Mouse (Mus musculus) myocyte (in vitro differentiated cells): ENCODE data around the gene Zfp64. TPM values are rescaled to one million over a fixed set of nuclear protein-coding genes. Genes with fewer than 3 reads are reported as not detected.

Experiments used
- H3K27me3 ChIP-seq: one replicate; pipeline ENCODE4 v1.6.1; 2011; ENCODE audit not compliant: control insufficient read depth, insufficient read depth, insufficient read length
- H3K36me3 ChIP-seq: one replicate; pipeline ENCODE4 v1.6.1; 2011; ENCODE audit not compliant: control insufficient read depth, insufficient read depth
- H3K4me2 ChIP-seq: one replicate; pipeline ENCODE4 v1.6.1; 2011; ENCODE audit warnings: low read depth, control low read depth
- H3K4me3 ChIP-seq: one replicate; pipeline ENCODE4 v1.5.1; 2011; ENCODE audit warnings: mild to moderate bottlenecking, control low read depth, moderate library complexity
- H3K79me2 ChIP-seq: one replicate; pipeline ENCODE4 v1.6.1; 2011; ENCODE audit not compliant: control insufficient read depth, insufficient read depth
- H3ac ChIP-seq: one replicate; pipeline ENCODE4 v1.6.1; 2011; ENCODE audit not compliant: control insufficient read depth, insufficient read length
- CEBPB ChIP-seq: IDR thresholded peaks from 2 replicates; pipeline ENCODE4 v1.6.1; 2011; ENCODE audit warnings: mild to moderate bottlenecking, moderate library complexity; ENCODE audit not compliant: poor library complexity, insufficient read depth, severe bottlenecking
- E2F4 ChIP-seq: IDR thresholded peaks from one replicate; pipeline ENCODE4 v1.6.1; 2011; ENCODE audit warnings: mild to moderate bottlenecking, control low read depth, moderate library complexity; ENCODE audit not compliant: insufficient read depth
- MAX ChIP-seq: IDR thresholded peaks from one replicate; pipeline ENCODE4 v1.6.1; 2011; ENCODE audit warnings: low read depth, mild to moderate bottlenecking, control low read depth
- MYOD1 ChIP-seq, 3 experiments: IDR thresholded peaks; one replicate each; pipeline ENCODE4 v1.6.1; 2011; ENCODE audit warnings: control low read depth in 2 of 3, low read depth in 2 of 3, mild to moderate bottlenecking in 2 of 3, moderate library complexity in 1 of 3; ENCODE audit not compliant: insufficient read length in 2 of 3, control insufficient read depth in 1 of 3
- MYOG ChIP-seq, 3 experiments: IDR thresholded peaks; one replicate each; pipeline ENCODE4 v1.6.1; 2011; ENCODE audit warnings: control low read depth in 2 of 3, low read depth in 2 of 3, mild to moderate bottlenecking in 2 of 3; ENCODE audit not compliant: insufficient read length in 2 of 3, control insufficient read depth in 1 of 3, insufficient read depth in 1 of 3
- POLR2A ChIP-seq: IDR thresholded peaks from one replicate; pipeline ENCODE4 v1.6.1; 2011; ENCODE audit warnings: low read depth, mild to moderate bottlenecking, control low read depth, moderate library complexity; ENCODE audit not compliant: insufficient read length
- POLR2AphosphoS2 ChIP-seq: IDR thresholded peaks from one replicate; pipeline ENCODE4 v1.6.1; 2011; ENCODE audit warnings: low read depth, control low read depth; ENCODE audit not compliant: insufficient read length
- REST ChIP-seq: IDR thresholded peaks from one replicate; pipeline ENCODE4 v1.6.1; 2011; ENCODE audit warnings: mild to moderate bottlenecking, control low read depth, moderate library complexity; ENCODE audit not compliant: insufficient read depth, insufficient read length
- SRF ChIP-seq: IDR thresholded peaks from one replicate; pipeline ENCODE4 v1.6.1; 2011; ENCODE audit warnings: low read depth; ENCODE audit not compliant: control insufficient read depth, insufficient read length
- TCF12 ChIP-seq: IDR thresholded peaks from one replicate; pipeline ENCODE4 v1.6.1; 2011; ENCODE audit warnings: mild to moderate bottlenecking, control low read depth; ENCODE audit not compliant: poor library complexity, insufficient read depth, severe bottlenecking
- TCF3 ChIP-seq: IDR thresholded peaks from one replicate; pipeline ENCODE4 v1.6.1; 2011; ENCODE audit warnings: low read depth, control low read depth; ENCODE audit not compliant: insufficient read length
- USF1 ChIP-seq: IDR thresholded peaks from one replicate; pipeline ENCODE4 v1.6.1; 2011; ENCODE audit warnings: low read depth, mild to moderate bottlenecking, control low read depth, moderate library complexity
- polyA plus RNA-seq: library from polyadenylated mRNA; unstranded; fragments of >200 nt; fragmentation: generic; extraction: Trizol; gene quantifications from one replicate; pipeline ENCODE4 v1.2.1, GENCODE M21; 2012; ENCODE audit warnings: missing spikeins

Zfp64 gene
- polyA plus RNA-seq, 1 experiment: 22.6 TPM

DNA sequence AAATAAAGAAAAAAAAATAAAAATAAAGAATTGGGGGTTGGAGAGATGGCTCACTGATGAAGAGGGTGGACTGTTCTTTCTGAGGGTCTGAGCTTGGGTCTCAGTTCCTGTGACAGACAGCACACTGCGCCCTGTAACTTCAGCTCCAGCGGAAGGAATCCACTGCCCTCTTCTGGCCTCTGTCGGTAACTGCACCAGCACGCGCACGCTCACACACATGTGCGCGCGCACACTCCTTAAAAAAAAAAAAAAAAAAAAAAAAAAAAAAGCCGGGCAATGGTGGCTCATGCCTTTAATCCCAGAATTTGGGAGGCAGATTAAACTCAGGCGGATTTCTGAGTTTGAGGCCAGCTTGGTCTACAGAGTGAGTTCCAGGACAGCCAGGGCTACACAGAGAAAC lies 24.4 kb upstream of the Zfp64 start:
- TF ChIP-seq E2F4 (no peak), MYOG (IDR thresholded peaks at IDR 0.05; ENCODE audit: control insufficient read depth in 1 of 3, insufficient read depth in 1 of 3, insufficient read length in 2 of 3, low read depth in 2 of 3) (no peak), MYOD1 (IDR thresholded peaks at IDR 0.05; ENCODE audit: control insufficient read depth in 1 of 3, insufficient read length in 2 of 3, low read depth in 2 of 3) (no peak), MAX (no peak), CEBPB (no peak), TCF3 (no peak), TCF12 (no peak), POLR2AphosphoS2 (no peak), POLR2A (no peak), USF1 (no peak), REST (no peak), SRF (no peak)
- H3K79me2 ChIP-seq: no peaks in the 10 kb centered on the region
- no peak overlapping the region for H3ac ChIP-seq
- H3K36me3 ChIP-seq: no peaks in the 10 kb centered on the region
- no peak overlapping the region for H3K4me3 ChIP-seq
- H3K27me3 ChIP-seq: no peaks in the 10 kb centered on the region
- H3K4me2 ChIP-seq: no peak overlapping the region

- no peaks in the 10 kb centered on the region for H3K36me3 ChIP-seq
- H3K4me3 ChIP-seq: no peak overlapping the region
- H3ac ChIP-seq: no peak overlapping the region
- no peak for TF ChIP-seq CEBPB
- TF ChIP-seq E2F4: no peak
- no peak for TF ChIP-seq USF1
- no peak for TF ChIP-seq POLR2AphosphoS2
- no peak for TF ChIP-seq TCF3
- no peak for TF ChIP-seq MAX
- no peak for TF ChIP-seq MYOD1 (IDR thresholded peaks at IDR 0.05; ENCODE audit: control insufficient read depth in 1 of 3, insufficient read length in 2 of 3, low read depth in 2 of 3)
- no peak for TF ChIP-seq POLR2A
- no peak for TF ChIP-seq SRF
- no peak for TF ChIP-seq TCF12
- no peak for TF ChIP-seq MYOG (IDR thresholded peaks at IDR 0.05; ENCODE audit: control insufficient read depth in 1 of 3, insufficient read depth in 1 of 3, insufficient read length in 2 of 3, low read depth in 2 of 3)
- no peak for TF ChIP-seq REST
- no peak overlapping the region for H3K4me2 ChIP-seq
- H3K79me2 ChIP-seq: no peaks in the 10 kb centered on the region
- no peaks in the 10 kb centered on the region for H3K27me3 ChIP-seq
Measured at GRCm38 (mm10) chr2:168978031-168978430, 22.6 kb upstream of the Zfp64 start.

DNA sequence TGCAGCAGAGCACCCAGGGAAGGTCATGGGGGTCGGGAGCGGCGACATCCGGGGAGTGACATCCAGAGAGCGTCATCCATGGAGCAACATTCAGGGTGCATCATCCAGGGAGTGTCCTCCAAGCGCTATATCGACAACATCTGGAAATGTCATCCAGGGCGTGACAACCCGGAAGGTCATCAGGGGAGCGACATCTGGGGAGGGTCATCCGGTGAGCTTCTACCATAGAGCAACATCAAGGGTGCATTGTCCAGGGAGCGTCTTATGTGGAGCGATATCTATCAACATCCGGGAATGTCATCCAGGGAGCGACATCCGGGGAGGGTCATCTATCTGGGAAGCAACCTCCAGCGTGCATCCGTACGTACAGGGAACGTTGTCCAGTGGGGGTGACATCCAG lies 14.7 kb upstream of the Zfp64 start:
- H3K4me3 ChIP-seq: no peak overlapping the region
- H3K4me2 ChIP-seq: no peak overlapping the region
- peaks cover 6% of the 10 kb centered on the region for H3K27me3 ChIP-seq
- no peaks in the 10 kb centered on the region for H3K36me3 ChIP-seq
- TF ChIP-seq POLR2A: no peak
- TF ChIP-seq MYOD1 (IDR thresholded peaks at IDR 0.05; ENCODE audit: control insufficient read depth in 1 of 3, insufficient read length in 2 of 3, low read depth in 2 of 3): no peak
- no peak for TF ChIP-seq USF1
- no peak for TF ChIP-seq POLR2AphosphoS2
- H3ac ChIP-seq: no peak overlapping the region
- H3K79me2 ChIP-seq: no peaks in the 10 kb centered on the region

DNA sequence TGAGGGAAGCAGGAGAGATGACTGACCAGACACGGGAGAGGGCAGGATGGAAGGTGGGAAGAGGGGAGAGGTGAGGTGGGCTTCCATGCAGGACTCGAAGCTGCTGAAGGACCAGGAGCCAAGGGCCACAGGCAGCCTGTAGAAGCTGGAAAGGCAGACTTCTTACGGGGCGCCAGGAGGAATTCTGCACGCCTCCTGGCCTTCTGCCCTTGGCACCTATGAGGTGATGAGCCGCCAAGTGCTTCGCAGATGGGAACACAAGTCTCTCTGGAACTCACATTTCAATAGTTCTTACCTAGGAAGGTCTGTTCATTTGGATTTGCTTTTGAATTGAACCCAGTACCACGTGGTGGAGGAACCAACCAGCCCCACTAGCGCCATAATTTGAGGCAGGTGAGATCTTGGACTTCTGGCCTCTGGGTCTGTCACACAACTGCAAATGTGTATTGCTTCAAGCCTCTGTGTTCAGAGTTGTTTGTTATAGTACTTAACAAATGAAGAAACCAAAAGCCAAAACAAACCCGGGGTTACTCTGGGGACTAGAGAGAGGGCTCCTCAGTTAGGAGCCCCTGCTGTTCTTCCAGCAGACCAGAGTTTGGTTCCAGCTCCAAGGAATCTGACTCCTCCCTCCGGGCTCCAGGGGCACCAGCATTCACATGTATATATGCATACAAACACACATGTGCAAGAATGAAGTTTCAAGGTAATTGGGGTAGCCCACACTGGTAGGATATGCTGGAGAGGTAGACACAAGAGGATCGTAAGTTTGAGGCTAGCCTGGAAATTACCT lies 12.9 kb upstream of the Zfp64 start:
- Histone ChIP-seq H3K36me3 (no peaks in the 10 kb centered on the region), H3K27me3 (peaks cover 6% of the 10 kb centered on the region), H3K4me2 (no peak overlapping the region), H3K4me3 (no peak overlapping the region), H3K79me2 (no peaks in the 10 kb centered on the region), H3ac (no peak overlapping the region)
- TF ChIP-seq MYOG (IDR thresholded peaks at IDR 0.05; ENCODE audit: control insufficient read depth in 1 of 3, insufficient read depth in 1 of 3, insufficient read length in 2 of 3, low read depth in 2 of 3) (no peak), MAX (no peak), TCF12 (no peak), USF1 (no peak), E2F4 (no peak)

DNA sequence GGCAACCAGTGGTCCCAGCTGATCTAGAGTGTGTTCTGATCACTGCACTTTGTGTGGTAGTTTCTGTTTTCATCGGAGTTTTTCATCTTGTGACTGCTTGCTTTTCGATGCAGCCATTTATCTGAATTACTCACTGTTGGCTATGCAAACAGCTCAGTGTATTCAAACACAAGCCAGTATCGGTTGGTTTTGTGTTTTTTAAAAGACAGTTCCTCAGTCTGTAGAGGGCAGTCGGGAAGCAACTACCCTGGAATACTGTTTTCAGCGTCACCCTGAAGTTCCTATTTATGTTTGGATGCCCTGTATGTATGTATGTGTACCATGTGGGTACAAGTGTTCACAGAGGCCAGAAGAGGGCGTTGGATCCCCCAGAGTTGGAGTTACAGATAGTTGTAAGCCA lies 11.1 kb upstream of the Zfp64 start:
- Histone ChIP-seq H3K27me3 (peaks cover 4% of the 10 kb centered on the region), H3ac (no peak overlapping the region), H3K4me2 (no peak overlapping the region), H3K79me2 (no peaks in the 10 kb centered on the region), H3K4me3 (no peak overlapping the region), H3K36me3 (no peaks in the 10 kb centered on the region)
- TF ChIP-seq TCF12 (no peak), MAX (no peak), MYOD1 (IDR thresholded peaks at IDR 0.05; ENCODE audit: control insufficient read depth in 1 of 3, insufficient read length in 2 of 3, low read depth in 2 of 3) (no peak), SRF (no peak), USF1 (no peak), CEBPB (no peak), REST (no peak), POLR2AphosphoS2 (no peak), E2F4 (no peak), TCF3 (no peak), MYOG (IDR thresholded peaks at IDR 0.05; ENCODE audit: control insufficient read depth in 1 of 3, insufficient read depth in 1 of 3, insufficient read length in 2 of 3, low read depth in 2 of 3) (no peak), POLR2A (no peak)
